Comparison of ENCODE assay signal across 8 mouse cellular contexts in the genomic region with DNA sequence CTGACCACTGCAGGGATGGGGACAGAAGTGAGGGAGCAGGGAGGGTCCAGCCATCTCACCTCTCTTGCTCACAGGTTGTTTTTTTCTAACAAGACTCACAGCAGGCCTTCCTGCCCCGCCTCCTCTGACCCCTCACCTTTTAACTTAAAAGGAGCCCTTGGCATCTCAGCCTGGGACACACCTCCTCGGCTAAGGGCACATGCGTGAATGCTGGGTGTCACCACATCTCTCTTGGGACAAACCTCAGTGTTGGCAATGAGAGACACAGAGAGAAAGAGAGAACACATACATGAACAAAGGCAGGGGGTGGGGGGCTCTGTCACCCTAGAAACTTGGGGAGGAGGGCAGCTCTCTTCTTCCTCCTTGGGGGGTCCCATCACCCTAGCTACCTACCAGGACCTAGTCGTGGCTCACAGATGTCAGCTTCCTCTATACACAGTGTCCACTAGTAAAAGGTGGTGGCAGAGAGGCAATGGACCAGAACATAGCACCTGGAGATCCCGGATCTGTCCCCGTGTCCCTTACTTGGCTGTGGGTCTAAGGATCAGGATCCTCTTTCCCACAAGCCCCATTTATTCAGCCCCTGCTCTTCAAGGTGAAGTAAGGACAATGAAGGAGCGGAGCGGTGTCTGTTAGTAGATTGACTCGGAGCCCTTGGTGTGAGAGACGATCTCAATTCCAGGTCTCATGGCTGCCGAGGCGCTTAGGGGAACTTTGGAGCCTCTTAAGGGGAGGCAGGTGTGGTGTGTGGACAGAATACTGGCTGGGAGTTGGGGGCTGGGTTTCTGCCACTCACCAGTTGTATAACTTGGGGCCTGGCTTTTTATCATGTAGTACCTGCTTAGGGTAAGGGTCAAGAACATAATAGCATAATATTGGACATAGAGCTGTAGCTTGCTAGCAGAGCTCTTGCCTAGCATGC. TPM values are rescaled to one million over a fixed set of nuclear protein-coding genes. Genes with fewer than 3 reads are reported as not detected.
A peak's percentile ranks its signal among the peaks of the same experiment; 100 is the strongest.
DNase-seq lines count a peak whose midpoint lies in the region; ATAC-seq and TF ChIP-seq lines count a peak whose summit lies in the region.

No protein-coding gene starts in this region.

- no peak for ATAC-seq in heart, embryonic 13.5 days (ENCODE audit: extremely low read depth, insufficient number of reproducible peaks, low FRiP score, low TSS enrichment)
- ATAC-seq in embryonic facial prominence, embryonic 13.5 days (ENCODE audit: insufficient number of reproducible peaks, insufficient read depth, low FRiP score, low TSS enrichment, low read depth), result no peak
- 0 out of 2 replicates have a peak, but pooled peaks have one; percentile 4 for ATAC-seq in intestine, embryonic 16.5 days
- ATAC-seq in midbrain, postnatal 0 days (ENCODE audit: low FRiP score), result no peak

- H3K9ac ChIP-seq in heart, embryonic 13.5 days, result peak overlapping the region; percentile 76
- H3K9ac ChIP-seq in embryonic facial prominence, embryonic 13.5 days, result no peak overlapping the region; the same call in 1 of the 2 replicates
- H3K9ac ChIP-seq in intestine, embryonic 16.5 days (ENCODE audit: low read depth, low read length), result peak overlapping the region; percentile 99
- peak overlapping the region; percentile 24; the same call in 1 of the 2 replicates for H3K9ac ChIP-seq in midbrain, postnatal 0 days (replicated peaks; ENCODE audit: low read length, poor library complexity, severe bottlenecking)

- H3K4me3 ChIP-seq in heart, embryonic 13.5 days, result peak overlapping the region; percentile 35
- H3K4me3 ChIP-seq in embryonic facial prominence, embryonic 13.5 days, result peak overlapping the region; percentile 30; the same call in 1 of the 2 replicates
- H3K4me3 ChIP-seq in intestine, embryonic 16.5 days (ENCODE audit: low read length), result peak overlapping the region; percentile 32
- peak overlapping the region; percentile 24; the same call in 1 of the 2 replicates for H3K4me3 ChIP-seq in midbrain, postnatal 0 days (ENCODE audit: low read depth, low read length)

- 36% methylated on average over 12 of the region's 12 CpGs for WGBS in heart, embryonic 13.5 days
- WGBS in embryonic facial prominence, embryonic 13.5 days, result 49% methylated on average over 12 of the region's 12 CpGs
- 40% methylated on average over 12 of the region's 12 CpGs for WGBS in intestine, embryonic 16.5 days
- 48% methylated on average over 12 of the region's 12 CpGs for WGBS in midbrain, postnatal 0 days

- intact Hi-C loops in heart, postnatal 25 days (cut with DNase I), result no loop called here
- intact Hi-C loops in left cerebral cortex, postnatal 4 days (cut with DNase I), result no loop called here

- no peaks in the 10 kb centered on the region for H3K9me3 ChIP-seq in heart, embryonic 13.5 days
- H3K9me3 ChIP-seq in embryonic facial prominence, embryonic 13.5 days, result no peaks in the 10 kb centered on the region
- no peaks in the 10 kb centered on the region for H3K9me3 ChIP-seq in intestine, embryonic 16.5 days (ENCODE audit: control insufficient read depth, low read length)
- H3K9me3 ChIP-seq in midbrain, postnatal 0 days (ENCODE audit: low read length), result no peaks in the 10 kb centered on the region

- H3K4me2 ChIP-seq in heart, embryonic 13.5 days, result peak overlapping the region; percentile 68
- peak overlapping the region; percentile 60 for H3K4me2 ChIP-seq in embryonic facial prominence, embryonic 13.5 days
- peak overlapping the region; percentile 85 for H3K4me2 ChIP-seq in intestine, embryonic 16.5 days (ENCODE audit: low read depth, low read length)
- H3K4me2 ChIP-seq in midbrain, postnatal 0 days (ENCODE audit: low read depth, low read length, poor library complexity, severe bottlenecking), result peak overlapping the region; percentile 94

- H3K27me3 ChIP-seq in heart, embryonic 13.5 days (replicated peaks), result no peaks in the 10 kb centered on the region
- H3K27me3 ChIP-seq in embryonic facial prominence, embryonic 13.5 days, result no peaks in the 10 kb centered on the region
- no peaks in the 10 kb centered on the region for H3K27me3 ChIP-seq in intestine, embryonic 16.5 days (replicated peaks; ENCODE audit: control insufficient read depth, insufficient read depth, low read length)
- no peaks in the 10 kb centered on the region for H3K27me3 ChIP-seq in midbrain, postnatal 0 days (ENCODE audit: insufficient read depth, low read length)

- peak overlapping the region; percentile 92 for H3K27ac ChIP-seq in heart, embryonic 13.5 days (replicated peaks)
- H3K27ac ChIP-seq in embryonic facial prominence, embryonic 13.5 days, result peak overlapping the region; percentile 86
- peak overlapping the region; percentile 99 for H3K27ac ChIP-seq in intestine, embryonic 16.5 days (ENCODE audit: low read length)
- H3K27ac ChIP-seq in midbrain, postnatal 0 days (ENCODE audit: low read depth, low read length), result peak overlapping the region; percentile 96

- H3K4me1 ChIP-seq in heart, embryonic 13.5 days, result peaks cover 87% of the 10 kb centered on the region
- peaks cover 85% of the 10 kb centered on the region for H3K4me1 ChIP-seq in embryonic facial prominence, embryonic 13.5 days
- H3K4me1 ChIP-seq in intestine, embryonic 16.5 days (ENCODE audit: control insufficient read depth, insufficient read depth, low read length), result peaks cover 83% of the 10 kb centered on the region
- peaks cover 67% of the 10 kb centered on the region for H3K4me1 ChIP-seq in midbrain, postnatal 0 days (ENCODE audit: insufficient read depth, low read length)

- H3K36me3 ChIP-seq in heart, embryonic 13.5 days, result no peaks in the 10 kb centered on the region
- H3K36me3 ChIP-seq in embryonic facial prominence, embryonic 13.5 days, result no peaks in the 10 kb centered on the region
- no peaks in the 10 kb centered on the region for H3K36me3 ChIP-seq in intestine, embryonic 16.5 days (ENCODE audit: control insufficient read depth, insufficient read depth, low read length)
- H3K36me3 ChIP-seq in midbrain, postnatal 0 days (ENCODE audit: insufficient read depth, low read length), result no peaks in the 10 kb centered on the region

- TF ChIP-seq CTCF in midbrain, postnatal 0 days (IDR thresholded peaks at IDR 0.05), result no peak

- no peak for DNase-seq in heart, postnatal 25 days (ENCODE audit: low spot score)
- DNase-seq in midbrain, postnatal 0 days (ENCODE audit: low spot score), result no peak
- no peak for DNase-seq in spleen, adult 18-20 months
- no peak for DNase-seq in left cerebral cortex, postnatal 4 days
- no peak for DNase-seq in urinary bladder, postnatal 25 days (ENCODE audit: low spot score)

RNA-seq across cellular contexts. Expression of a gene that starts 5.8 kb away (rescaled TPM):
- 30.0 and 32.0 TPM in 2 replicates for polyA plus RNA-seq in heart, embryonic 13.5 days (2015; fragmentation: Nextera tagmentation; extraction: Ambion mirVana)
- 100 to 1,000 TPM; 102 to 117 TPM for total RNA-seq in heart, postnatal 25 days (2021)
- polyA plus RNA-seq in embryonic facial prominence, embryonic 13.5 days (2015; fragmentation: Nextera tagmentation; extraction: Ambion mirVana), result 46.5 and 47.3 TPM in 2 replicates
- 41.5 and 42.0 TPM in 2 replicates for polyA plus RNA-seq in intestine, embryonic 16.5 days (2015; fragmentation: Nextera tagmentation; extraction: Ambion mirVana)
- total RNA-seq in midbrain, postnatal 0 days (2014; rRNA removed), result 774 and 843 TPM in 2 replicates
- 165 and 182 TPM in 2 replicates for polyA plus RNA-seq in midbrain, postnatal 0 days (2015; fragmentation: Nextera tagmentation; extraction: Ambion mirVana)
- 1,000 to 10,000 TPM; 1,274 to 1,289 TPM for total RNA-seq in left cerebral cortex, postnatal 4 days (2021)

RNA-seq across cellular contexts. Expression of a gene that starts 17.0 kb away (rescaled TPM):
- polyA plus RNA-seq in heart, embryonic 13.5 days (2015; fragmentation: Nextera tagmentation; extraction: Ambion mirVana), result 35.1 and 37.4 TPM in 2 replicates
- 10 to 100 TPM; 45.2 to 48.8 TPM for total RNA-seq in heart, postnatal 25 days (2021)
- polyA plus RNA-seq in embryonic facial prominence, embryonic 13.5 days (2015; fragmentation: Nextera tagmentation; extraction: Ambion mirVana), result 63.8 and 65.0 TPM in 2 replicates
- 36.8 and 38.5 TPM in 2 replicates for polyA plus RNA-seq in intestine, embryonic 16.5 days (2015; fragmentation: Nextera tagmentation; extraction: Ambion mirVana)
- 66.6 and 81.2 TPM in 2 replicates for total RNA-seq in midbrain, postnatal 0 days (2014; rRNA removed)
- 52.2 and 59.8 TPM in 2 replicates for polyA plus RNA-seq in midbrain, postnatal 0 days (2015; fragmentation: Nextera tagmentation; extraction: Ambion mirVana)
- 10 to 100 TPM; 96.8 to 99.4 TPM for total RNA-seq in left cerebral cortex, postnatal 4 days (2021)

RNA-seq across cellular contexts. Expression of a gene that starts 28.9 kb away (rescaled TPM):
- polyA plus RNA-seq in heart, embryonic 13.5 days (2015; fragmentation: Nextera tagmentation; extraction: Ambion mirVana), result 5.9 and 6.4 TPM in 2 replicates
- total RNA-seq in heart, postnatal 25 days (2021), result 100 to 1,000 TPM in 1 of 2 experiments, 10 to 100 TPM in 1; 61.2 to 129 TPM
- 1.4 and 1.5 TPM in 2 replicates for polyA plus RNA-seq in embryonic facial prominence, embryonic 13.5 days (2015; fragmentation: Nextera tagmentation; extraction: Ambion mirVana)
- 2.3 and 2.7 TPM in 2 replicates for polyA plus RNA-seq in intestine, embryonic 16.5 days (2015; fragmentation: Nextera tagmentation; extraction: Ambion mirVana)
- total RNA-seq in midbrain, postnatal 0 days (2014; rRNA removed), result 7.1 and 11.0 TPM in 2 replicates
- 12.3 and 14.3 TPM in 2 replicates for polyA plus RNA-seq in midbrain, postnatal 0 days (2015; fragmentation: Nextera tagmentation; extraction: Ambion mirVana)
- 10 to 100 TPM; 31.9 TPM for total RNA-seq in left cerebral cortex, postnatal 4 days (2021)

RNA-seq across cellular contexts. Expression of a gene that starts 45.1 kb away (rescaled TPM):
- polyA plus RNA-seq in heart, embryonic 13.5 days (2015; fragmentation: Nextera tagmentation; extraction: Ambion mirVana), result not detected in 2 replicates
- not detected for total RNA-seq in heart, postnatal 25 days (2021)
- not detected in 2 replicates for polyA plus RNA-seq in embryonic facial prominence, embryonic 13.5 days (2015; fragmentation: Nextera tagmentation; extraction: Ambion mirVana)
- 0.10 TPM in 1 of 2 replicates, not detected in the other for polyA plus RNA-seq in intestine, embryonic 16.5 days (2015; fragmentation: Nextera tagmentation; extraction: Ambion mirVana)
- not detected in 2 replicates for total RNA-seq in midbrain, postnatal 0 days (2014; rRNA removed)
- polyA plus RNA-seq in midbrain, postnatal 0 days (2015; fragmentation: Nextera tagmentation; extraction: Ambion mirVana), result not detected in 2 replicates
- total RNA-seq in left cerebral cortex, postnatal 4 days (2021), result not detected

RNA-seq across cellular contexts. Expression of a gene that starts 49.1 kb away (rescaled TPM):
- polyA plus RNA-seq in heart, embryonic 13.5 days (2015; fragmentation: Nextera tagmentation; extraction: Ambion mirVana), result 14.6 and 15.7 TPM in 2 replicates
- total RNA-seq in heart, postnatal 25 days (2021), result 10 to 100 TPM; 73.0 to 78.1 TPM
- 31.5 and 33.0 TPM in 2 replicates for polyA plus RNA-seq in embryonic facial prominence, embryonic 13.5 days (2015; fragmentation: Nextera tagmentation; extraction: Ambion mirVana)
- 13.5 and 14.5 TPM in 2 replicates for polyA plus RNA-seq in intestine, embryonic 16.5 days (2015; fragmentation: Nextera tagmentation; extraction: Ambion mirVana)
- 88.3 and 107 TPM in 2 replicates for total RNA-seq in midbrain, postnatal 0 days (2014; rRNA removed)
- polyA plus RNA-seq in midbrain, postnatal 0 days (2015; fragmentation: Nextera tagmentation; extraction: Ambion mirVana), result 22.3 and 25.8 TPM in 2 replicates
- 100 to 1,000 TPM; 163 to 166 TPM for total RNA-seq in left cerebral cortex, postnatal 4 days (2021)
